Mouse (Mus musculus): ENCODE data around the gene Spp1.

DNA sequence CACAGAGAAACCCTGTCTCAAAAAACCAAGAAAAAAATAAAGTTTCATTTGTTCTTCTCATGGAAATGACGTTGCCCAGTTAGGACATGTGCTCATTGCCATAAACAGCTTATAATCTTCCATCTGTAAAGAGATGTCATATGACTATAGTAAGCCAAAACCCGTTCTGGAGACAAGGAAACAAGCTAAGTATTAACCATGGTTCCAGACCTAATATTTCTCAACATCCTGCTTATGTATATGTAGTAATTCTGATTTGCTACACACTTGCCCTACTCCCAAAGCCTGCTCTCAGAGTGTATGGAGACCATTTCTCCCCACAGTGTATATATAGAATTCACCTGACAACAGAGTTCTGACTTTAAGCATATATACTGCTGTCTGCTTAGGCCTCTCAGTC is 12.9 kb upstream of the Spp1 start:
- TF ChIP-seq CTCF (IDR thresholded peaks at IDR 0.05; ENCODE audit: extremely low read depth, insufficient read depth, low read length) = no peak
- no peak for TF ChIP-seq POLR2A (IDR thresholded peaks at IDR 0.05; ENCODE audit: extremely low read depth, insufficient read depth, low read length)

All from cortical plate, adult 2 months (tissue).